Mouse (Mus musculus) liver (tissue): Measurements from ENCODE around the gene Ggta1.

ENCODE experiments used
- DNase-seq: peaks from one replicate; pipeline ENCODE4 v3.0.0-alpha.2; 2020; ENCODE audit warnings: mixed read lengths

The Ggta1 gene

DNA sequence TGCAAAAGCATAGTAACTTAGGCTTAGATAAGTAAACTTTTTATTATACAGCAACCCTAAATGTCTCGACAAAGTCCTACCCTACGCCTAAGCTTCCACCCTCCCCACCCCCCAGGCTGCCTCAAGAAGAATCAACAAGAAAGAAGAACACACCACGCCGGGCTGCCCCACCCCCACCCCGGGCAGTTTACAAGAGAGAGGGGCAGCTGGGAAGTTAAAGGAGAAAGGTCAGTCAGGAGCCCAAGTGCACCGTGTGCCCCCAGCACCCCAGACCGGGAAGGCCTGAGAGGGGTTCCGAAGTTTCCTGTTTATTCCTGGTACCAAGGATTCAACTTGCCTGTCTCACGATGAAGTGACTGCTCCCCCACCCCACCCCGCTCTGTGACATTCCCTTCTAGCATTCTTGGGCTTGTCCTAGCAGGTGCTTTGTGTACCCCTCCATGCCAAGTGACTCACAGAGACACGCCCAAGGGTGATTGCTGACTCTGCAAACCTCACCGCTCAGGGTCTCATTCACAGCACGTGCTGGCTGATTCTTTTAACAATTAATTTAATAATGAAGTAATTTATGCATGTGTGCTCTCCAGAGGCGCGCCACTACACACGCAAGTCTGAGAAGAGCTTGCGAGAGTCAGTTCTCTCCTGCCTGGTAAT, 27.6 kb upstream of the Ggta1 start:
- no peak for DNase-seq

DNA sequence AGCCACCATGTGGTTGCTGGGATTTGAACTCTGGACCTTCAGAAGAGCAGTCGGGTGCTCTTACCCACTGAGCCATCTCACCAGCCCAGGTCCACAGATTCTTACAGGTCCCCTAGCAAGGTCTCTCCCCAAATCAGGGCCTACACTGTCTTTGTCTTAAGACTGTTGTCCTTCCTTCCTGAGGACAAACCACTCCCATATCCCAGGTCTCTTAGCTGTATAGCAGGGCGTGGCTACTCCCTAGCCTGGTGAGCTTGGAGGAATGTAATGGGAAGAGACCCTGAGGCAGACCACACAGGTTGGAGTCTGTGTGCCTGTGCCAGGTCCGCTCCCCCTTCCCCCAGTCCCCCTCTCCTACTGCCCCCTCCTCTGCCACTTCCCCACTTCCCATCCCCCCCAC, 24.7 kb upstream of the Ggta1 start:
- DNase-seq: no peak

DNA sequence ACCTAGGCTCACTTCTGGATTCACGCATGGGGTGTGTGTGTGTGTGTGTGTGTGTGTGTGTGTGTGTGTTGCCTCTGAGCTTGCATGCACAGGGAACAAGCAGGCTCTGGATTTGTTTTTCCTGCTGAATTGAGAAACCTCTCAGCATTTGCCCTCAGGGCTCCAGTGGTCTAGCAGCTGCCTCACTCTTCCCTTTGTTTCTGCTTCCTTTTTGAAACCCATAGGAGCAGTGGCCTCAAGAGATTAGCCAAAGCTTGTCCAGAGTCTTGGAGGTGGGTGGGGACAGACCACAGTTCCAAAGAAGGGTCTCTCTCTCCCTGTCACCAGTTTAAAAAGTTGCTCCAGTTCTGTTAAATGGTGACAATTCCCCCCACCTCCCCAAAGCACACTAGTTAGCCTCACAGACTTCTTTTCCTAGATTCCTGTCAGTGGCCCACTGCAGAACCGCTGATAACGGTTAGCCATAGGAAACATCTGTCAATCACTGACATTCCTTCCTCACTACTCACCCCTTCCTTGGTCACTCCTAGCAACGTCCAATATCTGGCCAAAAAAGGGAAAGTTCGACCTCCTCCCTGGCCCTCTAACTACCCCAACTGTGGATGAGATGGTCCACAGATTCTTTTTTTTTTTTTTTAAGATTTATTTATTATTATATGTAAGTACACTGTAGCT, 24.1 kb upstream of the Ggta1 start:
- no peak for DNase-seq

DNA sequence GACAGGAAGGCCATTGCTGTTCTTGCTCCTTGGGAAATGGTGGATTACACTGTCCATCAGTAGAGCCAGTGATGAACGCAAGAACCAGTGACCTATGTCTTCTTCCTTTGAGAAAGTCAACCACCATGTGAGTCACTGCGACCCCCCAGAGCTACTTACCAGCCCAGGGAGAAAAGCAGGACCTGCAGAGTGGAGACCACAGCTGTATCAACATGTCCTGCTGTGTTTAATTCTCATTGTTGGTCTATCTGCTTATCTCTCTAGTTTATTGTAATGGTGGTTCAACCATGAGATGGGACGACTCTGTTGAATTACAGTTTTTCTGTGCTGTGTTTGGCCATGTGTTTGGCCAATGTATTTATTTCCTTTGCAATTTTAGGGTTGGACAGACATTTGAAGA, 21.1 kb upstream of the Ggta1 start:
- DNase-seq: no peak

DNA sequence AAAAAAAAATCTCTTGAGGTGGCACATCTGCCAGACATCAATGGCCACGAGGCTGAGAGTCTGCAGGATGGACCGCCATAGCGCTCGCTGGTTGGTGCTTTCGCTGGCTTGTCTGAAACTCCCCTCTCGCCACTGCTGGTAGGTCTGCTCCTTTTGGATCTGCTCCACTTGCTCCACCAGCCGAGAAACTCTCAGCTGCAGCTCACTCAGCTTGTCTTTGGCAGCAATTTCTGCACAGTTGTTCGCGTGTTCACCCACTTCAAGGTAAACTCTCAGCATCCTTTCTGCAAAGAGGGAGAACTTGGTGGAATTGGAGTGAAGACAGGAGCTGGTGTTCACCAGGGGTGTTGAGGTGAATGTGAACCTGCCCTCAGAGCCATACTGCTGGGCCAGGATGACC, 20.4 kb upstream of the Ggta1 start:
- DNase-seq: no peak

DNA sequence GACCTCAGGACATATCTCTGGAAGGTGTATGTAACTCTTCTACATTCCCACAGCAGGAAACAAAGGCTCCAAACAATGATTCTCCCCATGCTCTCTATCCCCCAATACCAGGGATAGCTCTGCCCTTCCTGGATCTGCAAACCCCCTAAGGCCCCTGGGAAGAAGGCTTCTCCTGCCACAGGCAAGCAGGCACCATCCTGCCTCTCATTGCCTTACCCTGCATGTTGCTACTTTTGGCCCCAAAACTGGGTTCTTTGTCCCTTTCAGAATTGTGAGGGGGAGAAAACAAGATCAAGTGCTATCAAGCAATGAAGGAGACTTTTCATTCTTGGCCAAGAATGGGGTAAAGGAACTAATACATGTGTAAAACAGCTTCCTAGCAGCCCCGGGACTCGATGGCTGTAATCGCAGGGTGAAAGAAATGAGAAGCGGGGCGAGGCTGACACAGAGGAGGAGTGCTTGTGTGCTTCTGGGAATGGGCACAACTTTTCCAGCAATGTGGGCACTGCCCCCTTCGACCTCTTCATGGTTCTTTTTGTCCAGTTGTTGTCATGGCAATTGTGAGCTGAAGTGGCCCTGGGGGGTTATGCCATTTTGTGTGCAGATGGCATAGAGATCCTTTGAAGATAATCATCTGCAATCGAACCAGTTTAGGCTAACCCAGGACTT, 18.4 kb upstream of the Ggta1 start:
- DNase-seq: no peak

DNA sequence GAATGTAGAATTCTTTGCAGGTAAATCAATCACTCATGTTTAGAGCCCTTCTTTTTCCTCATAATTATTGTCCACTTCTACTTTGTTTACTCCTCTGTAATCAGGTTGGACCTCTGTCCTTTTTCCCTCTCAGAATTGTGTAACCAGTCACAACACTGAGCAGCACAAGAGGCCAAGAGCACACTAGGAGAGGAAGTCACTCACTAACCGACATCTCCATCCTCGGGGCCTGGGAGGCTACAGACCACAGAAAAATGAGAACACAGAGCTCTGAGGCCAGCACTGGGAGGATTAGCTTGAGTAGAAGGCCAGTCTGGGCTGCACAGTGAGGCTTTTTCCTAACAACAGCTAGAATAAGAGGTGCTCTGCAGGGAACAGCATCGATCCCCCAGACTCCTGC, 17.0 kb upstream of the Ggta1 start:
- peak; percentile 20 for DNase-seq

DNA sequence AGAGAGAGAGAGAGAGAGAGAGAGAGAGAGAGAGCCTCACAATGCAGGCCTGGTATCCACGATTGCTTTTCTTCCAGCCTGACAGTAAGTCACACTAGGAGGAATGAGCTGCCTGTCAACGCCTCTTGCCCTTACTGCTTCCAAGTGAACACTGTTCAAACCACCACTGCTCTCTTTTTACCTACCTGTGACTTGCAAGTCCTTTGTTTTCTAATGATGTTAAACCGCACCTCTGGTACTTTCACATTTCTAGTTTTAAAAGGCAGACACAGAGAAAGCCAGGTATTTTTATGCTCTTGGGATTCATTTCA, 15.7 kb upstream of the Ggta1 start:
- DNase-seq: no peak

DNA sequence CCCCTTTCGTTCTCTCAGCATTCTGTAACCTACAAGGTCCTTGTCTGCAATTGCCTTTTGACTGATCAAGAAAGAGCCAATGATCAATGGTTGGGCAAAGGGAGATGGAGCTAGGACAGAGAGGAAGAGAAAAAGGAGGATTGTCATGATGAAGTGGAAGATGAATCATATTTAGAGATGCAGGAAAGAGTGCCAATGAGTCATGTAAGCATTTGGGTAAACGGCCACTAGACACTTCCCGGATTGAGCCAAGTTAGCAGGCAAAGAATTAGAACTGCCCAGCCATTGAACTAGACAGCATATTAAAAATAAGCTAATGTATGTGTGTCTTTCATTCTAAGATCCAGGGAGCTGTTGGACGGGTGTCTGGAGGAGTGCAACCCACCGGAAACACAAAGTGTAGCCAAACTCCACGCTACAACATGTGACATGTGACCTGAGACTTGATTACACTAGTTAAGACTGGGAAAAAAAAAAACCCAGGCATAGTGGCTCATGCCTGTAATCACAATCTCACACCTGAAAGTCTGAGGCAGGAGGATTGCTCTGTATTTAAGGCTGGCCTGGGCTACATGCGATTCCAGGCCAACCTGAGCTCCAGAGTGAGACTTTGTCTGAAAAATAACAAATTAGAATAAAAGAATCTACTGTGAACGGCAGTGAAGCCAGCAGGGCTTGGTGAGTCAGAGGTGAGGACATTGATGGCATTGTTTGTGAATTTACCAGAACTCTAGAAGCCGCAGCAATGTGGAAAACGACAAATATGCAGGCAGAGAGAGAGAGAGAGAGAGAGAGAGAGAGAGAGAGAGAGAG, 15.2 kb upstream of the Ggta1 start:
- DNase-seq: no peak

DNA sequence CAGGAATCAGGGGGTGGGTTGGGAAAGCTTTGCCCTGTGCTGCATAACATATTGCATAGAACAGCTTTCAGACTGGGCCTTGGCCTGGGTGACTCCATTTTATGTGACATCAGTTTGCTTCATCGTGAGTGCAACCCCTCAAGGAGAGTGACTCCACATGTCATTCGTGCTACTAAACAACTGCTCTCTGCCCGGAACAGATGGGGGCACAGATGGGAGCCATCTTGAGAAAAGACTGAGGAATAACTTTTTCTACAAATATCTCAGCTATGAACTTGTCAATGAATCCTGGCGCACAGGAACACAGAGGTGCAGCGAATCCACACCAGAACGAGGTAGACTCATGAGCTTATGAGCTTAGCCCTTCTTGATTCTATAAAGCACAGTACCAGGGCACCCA, 14.3 kb upstream of the Ggta1 start:
- no peak for DNase-seq

DNA sequence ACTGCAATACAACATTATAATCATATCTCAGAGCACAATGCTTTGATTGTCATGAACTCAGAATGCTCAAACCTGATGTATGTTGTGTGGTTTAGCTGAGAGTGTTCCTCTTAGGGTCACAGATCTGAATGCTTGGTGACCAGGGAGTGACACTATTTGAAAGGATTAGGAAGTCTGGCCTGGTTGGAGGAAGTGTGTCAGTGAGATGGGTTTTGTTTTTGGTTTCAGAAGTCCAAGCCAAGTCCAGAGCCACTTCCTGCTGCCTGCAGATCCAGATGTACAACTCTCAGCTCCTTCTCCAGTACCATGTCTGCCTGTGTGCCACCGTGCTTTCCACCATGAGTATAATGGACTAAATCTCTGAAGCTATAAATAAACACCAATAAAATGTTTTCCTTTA, 11.9 kb upstream of the Ggta1 start:
- no peak for DNase-seq

DNA sequence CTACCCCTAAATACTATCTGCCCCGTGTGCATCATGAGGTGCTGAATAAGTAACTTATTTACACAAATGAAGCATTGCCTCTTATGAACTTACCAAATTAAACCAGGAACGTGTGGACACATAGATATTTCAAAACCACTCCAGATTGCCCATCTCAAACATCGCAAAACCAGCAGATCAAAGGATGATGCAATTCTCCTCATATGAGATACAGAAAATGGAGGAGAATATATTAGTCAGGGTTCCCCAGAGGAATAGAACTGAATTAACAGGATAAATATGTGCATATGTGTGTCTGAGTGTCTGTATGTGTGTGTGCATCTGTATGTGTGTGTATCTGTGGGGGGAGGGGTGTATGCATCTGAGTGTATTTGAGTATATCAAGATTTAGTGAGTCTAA, 6.2 kb upstream of the Ggta1 start:
- DNase-seq: no peak

DNA sequence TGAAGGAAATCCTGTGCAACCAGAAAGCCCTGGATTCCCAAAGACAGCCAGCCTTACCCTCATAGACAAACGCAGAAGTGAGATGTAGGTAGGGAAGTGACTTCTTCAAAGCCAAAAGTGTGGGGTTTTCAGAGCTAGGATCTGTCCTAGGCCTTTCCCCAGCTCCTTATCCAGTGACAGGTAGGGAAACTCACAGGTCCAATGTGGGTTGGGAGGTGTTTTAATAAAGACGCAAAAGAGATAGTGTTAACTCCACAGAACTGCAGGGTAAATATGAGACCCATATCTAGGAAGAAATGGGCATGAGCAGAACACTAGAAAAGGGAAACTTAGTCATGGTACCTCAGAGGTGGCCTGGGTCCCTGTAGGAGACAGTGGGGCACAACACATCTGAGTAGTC, 5.2 kb upstream of the Ggta1 start:
- DNase-seq: no peak

DNA sequence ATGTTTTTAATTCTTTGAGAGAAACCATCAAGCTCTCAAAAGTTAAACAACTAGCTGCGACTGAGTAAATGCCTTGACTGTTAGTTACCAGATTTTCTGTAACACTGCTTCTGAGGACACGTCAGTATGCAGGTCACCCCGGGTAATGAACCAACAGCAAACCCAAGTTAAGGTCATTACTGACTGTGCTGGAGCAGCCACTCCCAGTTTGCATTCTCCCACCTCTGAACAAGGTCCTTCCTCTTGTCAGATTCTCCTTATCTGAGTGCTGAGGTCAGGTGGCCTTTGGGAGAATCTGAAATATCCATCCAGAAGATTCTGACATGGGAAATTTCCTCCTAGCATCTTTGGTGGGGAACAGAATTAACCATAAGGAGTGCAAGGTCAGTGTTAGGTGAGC, 4.8 kb upstream of the Ggta1 start:
- DNase-seq: peak; percentile 1

DNA sequence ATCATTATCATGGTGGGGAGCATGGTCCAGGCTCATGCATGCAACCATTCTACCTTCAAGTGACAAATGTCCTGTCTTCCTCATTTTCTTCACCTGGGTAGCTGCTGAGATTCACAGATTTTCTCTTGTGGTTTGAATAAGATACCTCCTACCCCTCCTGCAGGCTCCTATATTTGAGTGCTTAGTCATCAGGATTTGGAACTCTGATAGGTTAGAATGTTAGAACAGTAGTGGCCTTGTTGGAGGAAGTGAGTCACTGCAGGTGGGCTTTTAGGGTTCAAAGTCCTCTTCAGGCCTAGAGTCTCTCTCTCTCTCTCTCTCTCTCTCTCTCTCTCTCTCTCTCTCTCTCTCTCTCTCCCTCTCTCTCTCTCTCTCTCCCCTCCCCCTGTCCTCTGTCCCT, 2.6 kb upstream of the Ggta1 start:
- DNase-seq: no peak

DNA sequence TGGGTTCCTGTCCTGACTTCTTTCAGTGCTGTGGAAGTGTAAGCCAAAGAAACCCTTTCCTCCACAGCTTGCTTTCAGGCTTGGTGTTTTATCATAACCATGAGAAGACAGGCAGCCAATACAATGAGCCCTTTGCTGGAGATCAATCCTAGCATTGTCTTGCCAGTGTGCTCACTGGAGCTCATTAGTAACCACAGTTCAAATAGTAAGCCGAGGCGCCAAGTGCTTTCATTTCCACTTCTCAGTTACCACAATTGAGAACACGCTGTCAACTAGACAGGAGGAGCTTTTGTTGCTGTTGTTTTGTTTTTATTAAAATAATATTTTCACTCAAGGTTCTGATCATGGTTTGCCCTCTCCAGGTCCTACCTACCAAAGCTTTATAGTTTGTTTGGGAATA, 1.5 kb upstream of the Ggta1 start:
- no peak for DNase-seq

DNA sequence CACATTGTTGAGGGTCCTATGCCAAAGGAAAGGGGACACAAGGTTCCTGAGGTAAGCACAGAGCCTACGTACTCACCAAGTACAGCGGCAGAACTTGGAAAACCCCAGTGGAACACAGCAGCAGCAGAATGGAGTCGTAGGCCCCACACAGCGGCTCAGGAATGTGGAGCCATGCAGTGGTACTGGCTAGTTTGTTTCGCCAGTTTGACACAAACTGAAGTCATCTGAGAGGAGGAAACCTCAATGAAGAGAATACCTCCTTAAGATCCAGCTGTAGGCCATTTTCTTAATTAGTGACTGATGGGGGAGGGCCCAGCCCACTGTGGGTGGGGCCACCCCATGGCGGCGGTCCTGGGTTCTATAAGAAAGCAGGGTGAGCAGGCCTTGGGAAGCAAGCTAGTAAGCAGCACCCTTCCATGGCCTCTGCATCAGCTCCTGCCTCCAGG, 1.1 kb upstream of the Ggta1 start:
- DNase-seq: peak; percentile 4

DNA sequence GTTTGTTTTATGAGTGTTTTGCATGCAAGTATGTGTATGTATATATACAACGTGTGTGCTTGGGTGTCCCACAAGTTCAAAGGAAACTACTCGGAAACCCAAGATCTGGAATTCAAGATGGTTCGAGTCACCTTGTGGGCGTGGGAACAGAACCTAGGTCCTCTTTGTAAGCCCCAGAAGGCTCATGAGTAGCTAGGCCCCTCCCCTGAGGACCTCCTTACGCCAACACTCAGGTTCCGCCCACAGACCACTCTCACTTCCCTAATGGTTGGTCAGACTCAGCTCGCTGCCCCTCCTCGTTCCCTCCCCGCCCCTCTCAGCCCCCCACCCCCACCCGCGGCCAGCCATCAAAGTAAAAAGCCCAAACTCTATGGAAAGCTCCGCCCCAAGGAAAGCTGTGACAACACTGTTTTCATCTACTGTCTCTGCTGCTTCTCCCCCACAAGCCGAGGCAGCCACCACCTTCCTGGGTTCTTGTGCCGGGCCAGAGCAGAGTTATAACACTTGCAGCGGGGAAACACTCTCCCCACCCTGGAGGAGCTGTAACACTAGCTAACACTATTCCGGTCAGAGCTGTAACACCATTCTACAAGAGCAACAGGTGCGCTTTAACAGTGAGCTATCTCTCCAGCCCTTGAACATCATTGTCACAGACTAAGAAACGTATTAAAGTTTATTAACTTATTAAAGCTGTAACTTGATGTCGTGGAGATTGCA, 499 bp upstream of the Ggta1 start:
- peak; percentile 83 for DNase-seq

DNA sequence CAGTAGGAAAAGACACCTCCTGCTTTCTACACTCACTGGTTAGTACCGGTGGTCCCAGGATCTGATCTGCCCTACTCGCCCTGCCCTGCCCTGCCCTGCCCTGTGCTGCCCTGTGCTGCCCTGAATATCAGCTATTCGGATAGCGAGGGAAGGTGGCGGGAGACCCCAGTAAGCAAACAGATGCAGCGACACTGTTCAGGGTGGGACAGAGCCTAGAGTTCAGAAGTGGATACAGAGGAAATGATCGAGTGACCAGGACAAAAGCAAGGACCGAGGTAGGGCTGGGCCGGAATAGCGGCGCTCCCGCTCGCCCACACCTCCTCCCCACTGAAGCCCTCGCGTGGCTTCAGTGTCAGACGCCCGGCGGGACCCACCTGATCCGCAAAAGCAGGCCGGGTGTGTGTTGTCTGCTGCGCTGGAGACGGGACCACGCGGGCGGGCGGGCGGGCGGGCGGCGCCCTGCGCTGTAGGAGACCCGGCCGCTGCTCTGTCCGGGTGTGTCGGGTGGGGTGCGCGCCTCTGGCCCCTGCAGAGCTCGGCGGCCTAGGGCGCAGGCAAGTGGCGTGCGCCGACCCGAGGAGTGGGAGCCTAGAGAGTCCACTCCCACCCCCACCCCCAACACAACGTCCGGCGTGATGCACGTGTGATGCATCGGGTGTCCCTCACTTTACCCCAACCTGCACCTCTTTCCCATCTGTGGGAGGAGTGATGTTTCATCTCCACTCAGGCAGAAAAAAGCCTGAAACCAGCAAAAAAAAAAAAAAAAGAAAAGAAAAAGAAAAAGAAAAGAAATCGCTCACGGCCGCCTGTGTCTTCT, 852 bp downstream of the Ggta1 start:
- peak; percentile 69 for DNase-seq

DNA sequence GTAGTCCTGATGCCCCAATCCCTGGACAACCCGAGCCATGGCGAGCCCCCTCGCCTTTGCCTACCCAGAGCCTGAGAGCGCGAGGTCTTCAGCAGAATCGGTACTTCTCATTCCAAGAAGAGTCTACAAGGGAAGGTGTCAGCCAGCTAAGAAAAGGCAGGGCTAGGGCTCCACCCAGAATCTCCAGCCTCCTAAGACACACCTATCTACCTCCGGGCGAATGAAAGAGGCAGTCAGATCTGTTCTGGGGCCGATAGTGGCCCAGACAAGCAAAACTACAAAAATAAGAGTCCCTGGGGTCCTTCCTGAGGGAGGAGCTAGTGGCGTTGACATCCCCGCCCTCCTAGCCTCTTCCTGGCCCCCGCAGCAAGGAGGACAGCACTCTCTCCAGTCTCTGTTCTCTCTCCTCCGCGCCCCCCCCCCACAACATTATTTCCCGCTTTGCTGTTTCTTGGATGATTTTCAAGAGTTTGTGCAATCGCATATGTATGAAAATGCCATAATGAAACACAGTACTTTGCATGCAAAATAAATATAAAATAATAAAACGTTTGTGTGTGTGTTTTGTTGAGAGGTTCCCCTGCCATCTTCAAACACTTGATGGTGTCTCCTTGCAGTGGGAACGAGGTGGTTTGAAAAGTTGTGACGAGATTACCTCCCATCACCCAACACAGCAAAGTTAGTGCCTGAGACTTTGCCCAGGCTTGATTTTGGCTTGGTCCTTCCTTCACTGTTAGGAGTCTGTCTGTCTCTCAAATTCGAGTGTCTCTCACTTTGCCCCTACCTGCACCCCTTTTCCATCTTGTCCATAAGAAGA, 1.7 kb downstream of the Ggta1 start:
- peak; percentile 81 for DNase-seq

DNA sequence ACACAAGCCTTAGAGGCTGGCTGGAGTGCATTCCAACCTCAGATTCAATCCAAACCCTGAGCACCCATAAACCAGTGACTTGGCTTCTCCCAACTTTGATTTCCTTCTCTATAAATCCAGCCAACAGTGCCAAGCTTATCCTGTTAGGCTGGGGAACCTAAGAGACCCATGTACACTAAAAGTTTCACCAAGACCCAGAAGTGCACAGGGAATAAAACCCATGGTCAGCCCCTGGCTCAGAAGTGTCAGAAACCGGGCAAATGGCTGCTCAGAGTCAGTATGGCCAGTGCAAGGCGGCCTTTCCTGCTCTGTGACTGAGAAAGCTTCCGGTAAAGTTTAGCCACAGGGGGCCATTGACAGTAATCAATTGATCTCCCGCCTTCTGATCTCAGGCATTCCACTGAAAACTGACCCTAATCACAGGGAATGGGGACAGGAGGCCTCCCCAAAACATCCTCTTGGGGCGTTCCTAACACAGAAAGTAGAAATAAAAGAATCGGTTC, 2.6 kb downstream of the Ggta1 start:
- DNase-seq: peak; percentile 5
